10 mouse cellular contexts compared by ENCODE assay signal in the genomic region with DNA sequence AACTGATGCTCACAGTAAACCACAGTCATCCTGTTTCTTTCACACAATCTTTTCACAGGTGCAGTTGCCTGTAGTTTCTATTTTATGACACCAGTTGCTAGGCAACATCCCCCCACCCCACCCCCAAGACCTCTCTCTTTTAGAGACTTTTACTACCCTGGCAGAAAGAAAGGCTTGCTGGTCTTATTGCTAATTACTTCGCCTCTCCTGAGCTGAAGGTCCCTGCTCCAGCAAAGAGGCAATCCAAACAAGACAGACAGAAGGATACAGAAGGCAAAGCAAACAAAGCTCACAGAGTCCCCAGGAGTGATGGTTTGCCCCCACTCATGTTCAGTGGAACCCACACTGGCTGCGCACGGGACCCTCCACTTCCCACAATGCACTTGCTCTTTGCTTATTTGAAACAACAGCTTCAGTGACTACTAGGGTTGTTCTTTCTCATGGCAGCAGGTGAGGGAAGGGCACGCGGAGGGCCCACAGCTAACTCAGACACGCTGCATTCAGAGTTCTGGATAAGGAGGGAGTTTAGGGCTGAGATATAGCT.
DNase-seq lines count a peak whose midpoint lies in the region; ATAC-seq lines count a peak whose summit lies in the region.
"Had no signal": no experiment of that assay in that cellular context is flagged by ENCODE, and none has a peak within 500 bp of the region (broad histone marks: within the 10 kb centered on the region; RNA-seq: fewer than 3 reads in every experiment).

No protein-coding gene starts in this region.

- no peak overlapping the region for H3K4me3 ChIP-seq in lung, embryonic 15.5 days
- H3K4me3 ChIP-seq in limb, embryonic 13.5 days, result peak overlapping the region; percentile 13
- H3K4me3 ChIP-seq: embryonic facial prominence, embryonic 15.5 days had no signal

- H3K27me3 ChIP-seq in lung, embryonic 15.5 days, result no peaks in the 10 kb centered on the region
- no peaks in the 10 kb centered on the region for H3K27me3 ChIP-seq in limb, embryonic 13.5 days
- H3K27me3 ChIP-seq: embryonic facial prominence, embryonic 15.5 days had no signal

- H3K9me3 ChIP-seq in lung, embryonic 15.5 days, result no peaks in the 10 kb centered on the region
- H3K9me3 ChIP-seq in limb, embryonic 13.5 days, result no peaks in the 10 kb centered on the region
- H3K9me3 ChIP-seq: embryonic facial prominence, embryonic 15.5 days had no signal

- no peak overlapping the region for H3K27ac ChIP-seq in lung, embryonic 15.5 days
- H3K27ac ChIP-seq in limb, embryonic 13.5 days, result peak overlapping the region; percentile 87
- H3K27ac ChIP-seq: embryonic facial prominence, embryonic 15.5 days had no signal

- peak overlapping the region; percentile 25; the same call in 1 of the 2 replicates for H3K4me2 ChIP-seq in lung, embryonic 15.5 days
- H3K4me2 ChIP-seq in limb, embryonic 13.5 days (replicated peaks), result peak overlapping the region; percentile 57
- H3K4me2 ChIP-seq: embryonic facial prominence, embryonic 15.5 days; liver, embryonic 11.5 days had no signal

- peaks cover 21% of the 10 kb centered on the region for H3K4me1 ChIP-seq in lung, embryonic 15.5 days
- H3K4me1 ChIP-seq in limb, embryonic 13.5 days, result peaks cover 52% of the 10 kb centered on the region

- no peak for ATAC-seq in lung, embryonic 15.5 days (ENCODE audit: borderline replicate concordance, extremely low read depth, low FRiP score, low TSS enrichment)
- peak; percentile 62 for ATAC-seq in limb, embryonic 13.5 days (ENCODE audit: low FRiP score, low read depth)

- no peaks in the 10 kb centered on the region for H3K36me3 ChIP-seq in lung, embryonic 15.5 days
- H3K36me3 ChIP-seq in limb, embryonic 13.5 days, result peaks cover 10% of the 10 kb centered on the region
- H3K36me3 ChIP-seq: embryonic facial prominence, embryonic 15.5 days had no signal

- 52% methylated on average over 6 of the region's 6 CpGs for WGBS in lung, embryonic 15.5 days
- WGBS in limb, embryonic 13.5 days, result 14% methylated on average over 6 of the region's 6 CpGs

- H3K9ac ChIP-seq in lung, embryonic 15.5 days, result no peak overlapping the region
- 0 out of 2 replicates have a peak overlapping the region, but pooled peaks have one; percentile 10 for H3K9ac ChIP-seq in limb, embryonic 13.5 days
- H3K9ac ChIP-seq: embryonic facial prominence, embryonic 15.5 days had no signal

- DNase-seq in lung, adult 18-20 months, result no peak
- peak; percentile 37 for DNase-seq in embryo, embryonic 11.5 days (ENCODE audit: low read depth, low spot score)
- DNase-seq in thymus, postnatal 25 days, result peak; percentile 78
- DNase-seq in cerebellum, postnatal 14 days, result no peak
- no peak for DNase-seq in layer of hippocampus, postnatal 25 days (ENCODE audit: extremely low spot score in 1 of 2, low spot score in 1 of 2)
- DNase-seq: heart, postnatal 14 days had no signal

Comparison
In these comparisons a context has a peak if more than half of its experiments do, and no peak if none do; other contexts are left out.
1. DNase-seq: peak in embryo, embryonic 11.5 days (single experiment) and thymus, postnatal 25 days (single experiment); none in lung, adult 18-20 months (0 of 2), cerebellum, postnatal 14 days (0 of 2) and layer of hippocampus, postnatal 25 days (0 of 2).